Mouse (Mus musculus) neutrophil, adult 83 days (primary cell): Measurements from ENCODE around the gene Wfdc21. TPM values are rescaled to one million over a fixed set of nuclear protein-coding genes. Genes with fewer than 3 reads are reported as not detected.

Source experiments
- total RNA-seq, 2 experiments: library from RNA; stranded (reverse); gene quantifications; one replicate each; pipeline ENCODE4 v1.2.4; 2023

The Wfdc21 gene
- 100 to 1,000 TPM; 660 to 716 TPM for total RNA-seq

GRCm38 (mm10) chr11:83746681-83747080 is at the start of gene Wfdc21:
Gene Wfdc21, plus strand, starts transcription at chr11:83746940.

DNA sequence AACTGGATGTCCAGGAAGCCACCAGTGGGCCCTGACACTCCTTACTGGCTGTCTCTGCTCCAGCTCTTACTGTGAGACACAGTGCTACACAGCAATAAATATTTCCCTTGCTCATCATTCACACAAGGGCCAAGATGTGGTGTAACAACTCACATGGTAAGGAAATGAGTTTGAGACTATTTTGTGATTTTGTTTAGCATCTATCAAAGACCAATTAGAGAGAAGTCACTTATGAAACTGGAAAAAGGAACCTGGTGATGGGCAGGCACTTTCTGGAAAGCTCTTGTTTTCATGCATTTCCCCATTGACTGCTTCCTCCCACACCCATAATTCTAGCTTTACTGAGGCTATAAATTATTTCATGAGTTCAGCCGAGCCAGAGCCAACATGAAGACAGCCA is 43.0 kb upstream of the Wfdc21 start, which contains the start of gene Wfdc17:
Wfdc17 (plus strand) TSS at position 287 of the 400 bp plus-strand sequence.

GRCm38 (mm10) chr11:83708715-83709114 is 38.0 kb upstream of the Wfdc21 start, which contains the start of gene Wfdc18:
Gene Wfdc18, plus strand, starts transcription at chr11:83709015.

DNA sequence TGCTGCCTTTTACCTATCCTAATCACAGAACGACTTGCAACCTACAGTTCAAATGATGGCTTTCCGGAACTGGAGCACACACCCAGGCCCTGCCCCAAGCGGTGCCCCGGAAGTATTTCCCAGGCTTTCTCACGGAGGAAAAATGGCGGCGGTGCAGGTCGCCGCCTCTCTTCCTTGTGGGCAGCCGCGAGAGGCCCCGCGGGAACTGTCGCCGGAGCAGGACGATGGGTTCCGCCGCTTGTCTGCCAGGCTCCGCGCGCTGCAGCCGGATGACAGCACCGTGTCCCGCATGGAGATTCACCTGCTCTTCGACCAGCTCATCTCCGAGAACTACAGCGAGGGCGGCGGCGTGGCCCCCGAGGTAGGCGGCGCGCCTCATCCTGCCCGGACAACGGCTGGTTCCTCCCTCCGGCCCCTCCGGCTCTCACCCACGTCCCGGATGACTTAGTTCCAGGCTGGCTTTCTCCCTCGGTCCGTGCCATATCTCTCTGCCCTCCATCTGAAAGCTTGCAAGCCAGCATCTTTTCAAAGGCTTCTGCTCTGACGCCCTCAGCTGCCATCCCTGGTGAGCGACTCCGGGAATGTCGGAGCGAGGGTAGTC is 6.9 kb downstream of the Wfdc21 start, which contains the start of gene Heatr6:
Heatr6 (plus strand) TSS at position 116 of the 601 bp plus-strand sequence.

Other genes with a start within 250 kb of the Wfdc21 start
- not detected for gene Heatr9, start 224.8 kb upstream of the Wfdc21 start, total RNA-seq
- 1 to 10 TPM in 1 of 2 experiments, under 1 TPM in 1; 0.99 to 2.0 TPM for gene Ccl5, start 216.4 kb upstream of the Wfdc21 start, total RNA-seq
- 100 to 1,000 TPM; 149 to 171 TPM for gene Ccl9, start 168.3 kb upstream of the Wfdc21 start, total RNA-seq
- gene Ccl6, start 153.9 kb upstream of the Wfdc21 start, total RNA-seq = 100 to 1,000 TPM; 752 to 851 TPM
- not detected for gene Rpl9-ps1, start 101.3 kb upstream of the Wfdc21 start, total RNA-seq
- gene Ccl3, start 97.6 kb upstream of the Wfdc21 start, total RNA-seq = 100 to 1,000 TPM in 1 of 2 experiments, 10 to 100 TPM in 1; 88.6 to 122 TPM
- 10 to 100 TPM; 17.5 to 20.5 TPM for gene Ccl4, start 84.4 kb upstream of the Wfdc21 start, total RNA-seq
- gene Wfdc17, start 42.9 kb upstream of the Wfdc21 start, total RNA-seq = 10 to 100 TPM; 28.0 to 34.8 TPM
- gene Wfdc18, start 37.9 kb upstream of the Wfdc21 start, total RNA-seq = 1 to 10 TPM in 1 of 2 experiments, not detected in 1; 1.5 TPM
- gene Heatr6, start 6.8 kb downstream of the Wfdc21 start, total RNA-seq = 10 to 100 TPM; 29.5 to 38.3 TPM
- gene Hnf1b, start 103.1 kb downstream of the Wfdc21 start, total RNA-seq = under 1 TPM in 1 of 2 experiments, not detected in 1; 0.18 TPM
- 10 to 100 TPM; 21.1 to 21.3 TPM for gene Ddx52, start 195.1 kb downstream of the Wfdc21 start, total RNA-seq
- gene Synrg, start 217.5 kb downstream of the Wfdc21 start, total RNA-seq = 10 to 100 TPM; 42.9 to 43.7 TPM